Mouse (Mus musculus): ENCODE results near the gene Dgka. TPM values are rescaled to one million over a fixed set of nuclear protein-coding genes. Genes with fewer than 3 reads are reported as not detected.

Gene Dgka
- polyA plus RNA-seq, 1 experiment from 2014 or later: 4.5 TPM

DNA sequence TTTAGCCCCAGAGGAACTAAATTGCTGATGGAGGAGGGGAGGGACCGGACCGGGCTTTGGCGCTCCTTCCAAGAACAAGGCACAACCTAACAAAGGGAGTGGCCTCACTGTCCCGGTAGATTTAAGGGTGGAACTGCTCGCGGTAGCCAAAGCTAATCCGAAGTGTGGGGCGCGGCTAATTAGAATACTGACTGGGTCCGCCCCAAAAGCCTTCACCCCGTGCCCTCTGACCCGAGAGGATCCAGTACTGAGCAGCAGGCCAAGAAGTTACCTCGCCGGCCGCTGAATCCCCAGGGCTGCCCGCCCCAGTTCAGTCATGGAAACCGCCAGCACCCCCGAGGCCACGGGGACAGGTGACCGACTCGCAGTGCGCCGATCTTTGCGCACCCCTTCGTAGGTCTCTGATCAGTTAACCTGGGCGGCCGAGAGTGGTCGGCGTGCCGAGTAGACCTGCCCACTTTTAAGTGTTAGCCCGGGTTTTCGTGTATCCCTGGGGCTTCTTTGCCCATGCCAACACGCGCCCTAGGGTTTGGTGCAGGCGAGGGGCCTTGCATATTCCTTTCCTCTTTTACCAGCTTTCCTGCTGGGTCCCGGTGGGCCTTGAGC lies 3.1 kb upstream of the Dgka start, which contains the start of gene Pym1:
TSS of gene Pym1 (plus strand) at position 244 of the 606 bp plus-strand sequence.
- WGBS: under 1% methylated on average over 36 of the region's 36 CpGs
- Histone ChIP-seq H3K36me3 (no peaks in the 10 kb centered on the region), H3K4me3 (peak within 1 kb of the TSS; percentile 83), H3K27me3 (peaks cover 25% of the 10 kb centered on the region; the same call in 1 of the 2 replicates), H3K9me3 (no peaks in the 10 kb centered on the region), H3K4me1 (peaks cover 40% of the 10 kb centered on the region), H3K27ac (replicated peaks) (peak within 1 kb of the TSS; percentile 92), H3K9ac (replicated peaks) (peak within 1 kb of the TSS; percentile 70), H3K4me2 (replicated peaks) (peak within 1 kb of the TSS; percentile 86)
- peak; percentile 55 for ATAC-seq (replicated peaks)

DNA sequence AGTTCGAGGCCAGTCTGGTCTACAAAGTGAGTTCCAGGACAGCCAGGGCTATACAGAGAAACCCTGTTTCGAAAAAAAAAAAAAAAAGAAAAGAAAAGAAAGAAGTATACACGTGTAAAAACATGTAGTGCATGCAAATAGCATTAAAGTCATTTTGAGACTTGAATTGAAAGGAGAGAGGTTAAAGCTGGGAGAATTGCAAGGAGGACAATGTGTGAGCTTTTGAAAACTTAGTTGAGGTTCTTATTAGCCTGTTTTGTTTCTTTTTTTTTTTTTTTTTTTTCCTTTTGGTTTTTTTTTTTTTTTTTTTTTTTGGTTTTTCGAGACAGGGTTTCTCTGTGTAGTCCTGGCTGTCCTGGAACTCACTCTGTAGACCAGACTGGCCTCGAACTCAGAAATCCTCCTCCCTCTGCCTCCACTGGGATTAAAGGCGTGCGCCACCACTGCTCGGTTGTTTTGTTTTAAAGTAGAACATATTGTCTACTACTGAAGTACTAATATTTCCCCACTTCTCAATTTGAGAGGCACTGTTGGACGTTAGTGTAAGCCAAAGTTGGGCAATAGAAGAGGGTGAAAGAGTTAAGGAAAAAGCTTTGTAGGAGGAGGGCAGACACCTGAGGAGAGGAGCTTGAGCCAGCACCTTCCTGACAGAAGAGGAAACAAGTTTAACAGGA lies 2.5 kb upstream of the Dgka start:
- no peaks in the 10 kb centered on the region for H3K36me3 ChIP-seq
- no peak for ATAC-seq (replicated peaks)
- H3K9me3 ChIP-seq: no peaks in the 10 kb centered on the region
- H3K4me3 ChIP-seq: peak overlapping the region; percentile 83
- H3K4me2 ChIP-seq (replicated peaks): peak overlapping the region; percentile 86
- H3K27me3 ChIP-seq: peaks cover 31% of the 10 kb centered on the region; the same call in 1 of the 2 replicates
- 38% methylated on average over 9 of the region's 9 CpGs for WGBS
- peak overlapping the region; percentile 92 for H3K27ac ChIP-seq (replicated peaks)
- peak overlapping the region; percentile 70 for H3K9ac ChIP-seq (replicated peaks)
- H3K4me1 ChIP-seq: peaks cover 40% of the 10 kb centered on the region

DNA sequence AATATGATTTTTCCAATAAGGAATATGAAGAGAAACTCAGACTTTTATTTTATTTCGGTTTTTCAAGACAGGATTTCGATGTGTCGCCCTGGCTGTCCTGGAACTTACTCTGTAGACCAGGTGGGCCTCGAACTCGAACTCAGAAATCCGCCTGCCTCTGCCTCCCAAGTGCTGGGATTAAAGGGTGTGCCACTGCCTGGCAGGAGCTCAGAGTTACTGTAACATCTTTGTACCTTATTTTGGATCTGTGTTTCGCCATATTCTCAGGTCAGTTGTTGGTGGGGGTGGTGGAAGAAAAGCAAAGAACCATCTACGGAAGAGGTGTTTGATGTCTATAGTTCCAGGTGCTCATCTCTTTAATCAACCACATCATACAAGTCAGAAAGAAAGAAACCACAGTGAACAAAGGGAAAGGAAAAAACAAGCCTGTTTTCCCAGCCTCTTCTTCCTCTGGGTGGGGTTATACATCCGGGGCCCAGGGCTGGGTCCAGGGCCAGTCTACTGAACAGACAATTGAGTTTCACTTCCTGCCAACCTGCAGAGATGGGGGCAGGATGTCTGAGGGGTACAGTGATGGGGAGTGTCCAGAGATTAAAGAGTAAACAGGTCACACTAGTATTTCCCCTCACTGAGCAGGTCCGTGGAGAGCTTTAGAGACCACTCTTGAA lies 1.4 kb upstream of the Dgka start:
- 95% methylated on average over 10 of the region's 10 CpGs for WGBS
- Histone ChIP-seq H3K4me3 (no peak overlapping the region), H3K36me3 (no peaks in the 10 kb centered on the region), H3K27me3 (peaks cover 38% of the 10 kb centered on the region; the same call in 1 of the 2 replicates), H3K4me2 (replicated peaks) (no peak overlapping the region), H3K4me1 (peaks cover 40% of the 10 kb centered on the region), H3K9me3 (no peaks in the 10 kb centered on the region), H3K9ac (replicated peaks) (no peak overlapping the region), H3K27ac (replicated peaks) (no peak overlapping the region)
- ATAC-seq (replicated peaks): no peak

DNA sequence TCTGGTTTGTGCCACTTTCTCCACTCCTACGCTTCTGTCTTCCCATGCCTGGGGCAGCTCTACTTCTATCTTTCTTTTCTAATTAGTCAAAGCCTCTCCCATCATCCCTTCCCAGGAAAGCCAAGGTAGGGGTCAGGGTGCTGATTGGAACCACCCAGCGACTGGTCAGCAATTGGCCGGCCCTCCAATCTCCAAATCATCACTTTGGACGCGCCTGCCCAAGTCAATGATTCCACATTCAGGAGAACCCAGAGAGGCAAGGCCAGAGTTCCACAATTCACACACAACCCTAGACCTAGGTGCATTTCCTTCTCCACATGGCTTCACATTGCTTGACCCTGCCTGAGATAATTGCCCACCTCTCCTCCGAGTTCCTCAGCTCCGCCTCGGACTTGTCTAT lies 444 bp downstream of the Dgka start:
- peaks cover 25% of the 10 kb centered on the region for H3K4me1 ChIP-seq
- peak overlapping the region; percentile 53 for H3K9ac ChIP-seq (replicated peaks)
- H3K9me3 ChIP-seq: no peaks in the 10 kb centered on the region
- no peak overlapping the region for H3K27ac ChIP-seq (replicated peaks)
- H3K36me3 ChIP-seq: no peaks in the 10 kb centered on the region
- H3K27me3 ChIP-seq: peaks cover 38% of the 10 kb centered on the region; the same call in 1 of the 2 replicates
- peak overlapping the region; percentile 51 for H3K4me3 ChIP-seq
- no peak for ATAC-seq (replicated peaks)
- peak overlapping the region; percentile 84 for H3K4me2 ChIP-seq (replicated peaks)
- WGBS: 21% methylated on average over 8 of the region's 8 CpGs

DNA sequence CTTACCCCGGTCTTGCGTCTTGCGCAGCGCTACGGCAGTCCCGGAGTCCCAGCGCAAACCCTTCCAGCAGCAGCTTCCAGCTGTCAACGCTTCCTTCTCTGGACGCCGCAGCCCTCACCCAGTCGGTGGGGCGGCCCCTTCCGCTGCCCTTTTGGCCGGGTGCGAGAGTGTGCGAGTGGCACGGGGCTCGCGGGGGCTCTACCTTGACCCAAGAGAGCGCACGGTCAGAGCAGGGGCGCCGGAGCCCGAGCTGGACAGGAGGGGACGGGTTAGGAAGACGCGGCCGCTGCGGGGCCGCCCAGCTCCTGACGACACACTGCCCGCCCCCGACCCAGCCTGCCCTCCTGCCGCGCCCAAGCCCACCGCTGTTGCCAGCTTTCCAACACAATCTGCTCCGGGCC lies 864 bp downstream of the Dgka start:
- ATAC-seq (replicated peaks): no peak
- Histone ChIP-seq H3K4me3 (peak overlapping the region; percentile 51), H3K9me3 (no peaks in the 10 kb centered on the region), H3K36me3 (no peaks in the 10 kb centered on the region), H3K4me2 (replicated peaks) (peak overlapping the region; percentile 84), H3K27ac (replicated peaks) (no peak overlapping the region), H3K27me3 (peaks cover 38% of the 10 kb centered on the region; the same call in 1 of the 2 replicates), H3K9ac (replicated peaks) (peak overlapping the region; percentile 53), H3K4me1 (peaks cover 21% of the 10 kb centered on the region)
- under 1% methylated on average over 35 of the region's 37 CpGs for WGBS

DNA sequence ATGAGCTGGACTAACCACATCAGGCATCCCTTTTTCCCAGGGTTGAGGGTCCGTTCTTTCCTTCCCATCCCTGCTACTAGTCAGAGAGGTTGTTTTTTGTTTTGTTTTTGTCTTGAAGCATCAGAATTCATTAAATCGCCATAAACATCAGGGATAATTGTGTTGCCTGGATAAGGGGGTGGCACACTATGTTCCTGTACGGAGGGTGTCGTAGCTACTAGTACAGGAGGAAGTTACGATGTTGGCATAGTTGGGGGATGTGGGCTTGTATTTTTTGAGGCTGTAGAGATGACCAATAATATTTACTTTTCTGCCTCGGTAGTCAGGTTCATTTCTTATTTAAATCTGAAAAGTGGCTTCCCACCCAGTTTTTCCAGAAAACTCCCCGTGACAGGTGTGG lies 1.4 kb downstream of the Dgka start:
- Histone ChIP-seq H3K27ac (replicated peaks) (no peak overlapping the region), H3K36me3 (no peaks in the 10 kb centered on the region), H3K4me2 (replicated peaks) (peak overlapping the region; percentile 84), H3K27me3 (peaks cover 38% of the 10 kb centered on the region; the same call in 1 of the 2 replicates), H3K4me1 (peaks cover 21% of the 10 kb centered on the region), H3K9ac (replicated peaks) (peak overlapping the region; percentile 53), H3K9me3 (no peaks in the 10 kb centered on the region), H3K4me3 (peak overlapping the region; percentile 51)
- 9% methylated on average over 7 of the region's 7 CpGs for WGBS
- ATAC-seq (replicated peaks): no peak

DNA sequence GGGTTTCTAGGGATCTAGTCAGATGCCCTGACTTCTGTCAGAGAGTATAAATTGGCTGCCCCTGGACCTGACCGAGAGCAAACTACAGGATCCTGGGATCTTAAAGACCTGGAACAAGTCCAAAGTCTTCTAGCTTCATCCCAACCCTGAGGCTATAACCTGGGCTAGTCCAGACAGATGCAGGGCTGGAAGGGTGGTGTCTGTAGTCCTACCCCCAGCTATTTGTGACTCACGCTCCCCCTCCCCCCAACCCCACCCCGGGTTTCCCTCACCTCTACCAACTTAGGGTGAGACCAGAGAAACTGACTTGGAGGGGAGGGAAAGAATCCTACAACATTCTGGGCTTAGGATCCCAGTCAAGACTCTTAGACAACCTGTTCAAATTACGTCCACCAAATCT lies 2.0 kb downstream of the Dgka start:
- WGBS: 35% methylated on average over 4 of the region's 4 CpGs
- Histone ChIP-seq H3K4me1 (peaks cover 21% of the 10 kb centered on the region), H3K9me3 (no peaks in the 10 kb centered on the region), H3K4me3 (no peak overlapping the region), H3K9ac (replicated peaks) (no peak overlapping the region), H3K4me2 (replicated peaks) (no peak overlapping the region), H3K36me3 (no peaks in the 10 kb centered on the region), H3K27me3 (peaks cover 38% of the 10 kb centered on the region; the same call in 1 of the 2 replicates), H3K27ac (replicated peaks) (no peak overlapping the region)
- no peak for ATAC-seq (replicated peaks)

DNA sequence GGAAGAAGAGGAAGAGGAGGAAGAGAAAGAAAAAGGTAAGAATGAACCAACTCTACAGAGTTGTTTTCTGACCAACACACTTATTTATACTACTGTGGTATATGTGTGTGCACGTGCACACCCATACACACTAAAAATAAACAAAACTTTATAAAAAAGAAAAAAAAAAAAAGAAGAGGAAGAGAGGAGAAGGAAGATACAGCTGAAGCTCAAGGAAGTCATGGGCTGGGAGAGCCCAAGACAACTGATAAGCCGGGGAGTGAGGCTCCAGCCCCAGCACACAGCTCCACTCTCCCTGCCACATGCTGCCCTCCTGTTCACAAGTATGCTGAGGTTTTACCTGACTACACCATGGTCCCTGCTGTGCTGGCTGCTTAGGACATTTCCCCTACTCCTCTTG lies 4.4 kb downstream of the Dgka start:
- no peak overlapping the region for H3K4me2 ChIP-seq (replicated peaks)
- H3K27ac ChIP-seq (replicated peaks): no peak overlapping the region
- peaks cover 18% of the 10 kb centered on the region for H3K4me1 ChIP-seq
- no peaks in the 10 kb centered on the region for H3K9me3 ChIP-seq
- 81% methylated on average over 2 of the region's 2 CpGs for WGBS
- no peak overlapping the region for H3K4me3 ChIP-seq
- H3K9ac ChIP-seq (replicated peaks): no peak overlapping the region
- H3K27me3 ChIP-seq: peaks cover 34% of the 10 kb centered on the region; the same call in 1 of the 2 replicates
- H3K36me3 ChIP-seq: no peaks in the 10 kb centered on the region
- ATAC-seq (replicated peaks): no peak

DNA sequence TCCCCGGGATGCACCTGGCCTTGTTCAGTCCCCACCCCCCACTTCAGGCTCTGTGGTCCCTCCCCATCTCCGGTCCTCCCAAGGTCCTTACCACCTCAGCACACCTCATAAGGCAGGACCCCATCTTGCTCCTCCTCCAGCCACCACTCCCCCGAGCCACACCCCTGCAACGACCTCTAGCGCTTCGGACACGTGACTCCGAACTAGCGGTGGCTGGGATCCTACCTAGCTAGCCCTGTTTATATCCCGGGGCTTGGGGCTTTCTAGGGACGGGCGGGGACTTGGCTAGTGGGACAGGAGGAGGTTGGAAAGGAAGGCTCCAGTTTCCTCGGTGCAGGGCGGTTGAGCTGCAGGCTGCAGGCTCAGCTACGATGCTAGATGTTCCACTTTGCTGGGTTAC lies 7.2 kb downstream of the Dgka start:
- ATAC-seq (replicated peaks): no peak
- Histone ChIP-seq H3K27me3 (peaks cover 11% of the 10 kb centered on the region; the same call in 1 of the 2 replicates), H3K9me3 (no peaks in the 10 kb centered on the region), H3K4me3 (peak overlapping the region; percentile 20; the same call in 1 of the 2 replicates), H3K9ac (replicated peaks) (no peak overlapping the region), H3K27ac (replicated peaks) (no peak overlapping the region), H3K36me3 (no peaks in the 10 kb centered on the region), H3K4me1 (0 out of 2 replicates have a peak, but pooled peaks cover 2% of the 10 kb centered on the region), H3K4me2 (replicated peaks) (peak overlapping the region; percentile 36)
- WGBS: 5% methylated on average over 15 of the region's 15 CpGs

DNA sequence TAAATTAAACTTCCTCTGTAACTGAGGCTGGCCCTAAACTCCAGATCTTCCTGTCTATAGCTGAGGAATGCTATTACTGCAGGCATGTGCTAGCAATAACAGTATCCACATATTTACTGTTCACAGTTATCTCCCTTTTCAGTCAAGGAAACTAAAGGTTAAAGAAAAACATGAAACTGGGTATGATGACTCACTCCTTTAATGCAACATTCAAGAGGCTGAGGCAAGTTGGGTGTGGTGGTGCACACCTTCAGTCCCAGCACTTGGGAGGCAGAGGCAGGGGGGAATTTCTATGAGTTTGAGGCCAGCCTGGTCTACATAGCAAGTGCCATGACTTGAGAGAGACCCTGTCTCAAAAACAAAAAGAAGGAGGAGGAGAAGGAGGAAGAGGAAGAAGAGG lies 12.7 kb downstream of the Dgka start:
- H3K4me3 ChIP-seq: no peak overlapping the region
- H3K4me1 ChIP-seq: peaks cover 3% of the 10 kb centered on the region; the same call in 1 of the 2 replicates
- no peak overlapping the region for H3K4me2 ChIP-seq (replicated peaks)
- no peak overlapping the region for H3K27ac ChIP-seq (replicated peaks)
- H3K9ac ChIP-seq (replicated peaks): no peak overlapping the region
- H3K27me3 ChIP-seq: no peaks in the 10 kb centered on the region
- ATAC-seq (replicated peaks): no peak
- no peaks in the 10 kb centered on the region for H3K36me3 ChIP-seq
- no peaks in the 10 kb centered on the region for H3K9me3 ChIP-seq

DNA sequence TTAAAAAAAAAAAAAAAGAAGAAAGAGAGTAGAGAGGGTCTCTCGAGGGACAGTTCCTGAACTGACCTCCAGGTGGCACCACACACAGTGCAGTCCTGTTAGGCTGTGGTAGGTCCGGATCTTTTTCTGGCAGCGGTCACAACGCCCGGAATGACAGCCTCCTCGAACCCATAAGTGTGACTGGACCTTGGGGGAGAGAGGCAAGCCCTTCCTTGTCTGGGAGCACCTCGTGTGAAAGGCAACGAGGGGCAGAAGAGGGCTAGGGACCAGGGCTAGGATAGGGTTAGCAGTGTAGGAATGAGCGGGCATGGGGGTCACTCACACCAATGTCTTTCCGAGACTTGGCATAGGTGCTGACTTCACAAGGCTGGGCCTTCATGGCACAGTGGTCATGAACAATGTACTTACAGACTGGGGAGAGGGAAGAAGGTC lies 13.6 kb downstream of the Dgka start:
- Histone ChIP-seq H3K36me3 (no peaks in the 10 kb centered on the region), H3K4me2 (replicated peaks) (peak overlapping the region; percentile 27; the same call in 1 of the 2 replicates), H3K9me3 (no peaks in the 10 kb centered on the region), H3K27ac (replicated peaks) (no peak overlapping the region), H3K27me3 (no peaks in the 10 kb centered on the region), H3K4me1 (peaks cover 3% of the 10 kb centered on the region; the same call in 1 of the 2 replicates), H3K4me3 (no peak overlapping the region), H3K9ac (replicated peaks) (no peak overlapping the region)
- ATAC-seq (replicated peaks): peak; percentile 61
- 17% methylated on average over 10 of the region's 10 CpGs for WGBS

DNA sequence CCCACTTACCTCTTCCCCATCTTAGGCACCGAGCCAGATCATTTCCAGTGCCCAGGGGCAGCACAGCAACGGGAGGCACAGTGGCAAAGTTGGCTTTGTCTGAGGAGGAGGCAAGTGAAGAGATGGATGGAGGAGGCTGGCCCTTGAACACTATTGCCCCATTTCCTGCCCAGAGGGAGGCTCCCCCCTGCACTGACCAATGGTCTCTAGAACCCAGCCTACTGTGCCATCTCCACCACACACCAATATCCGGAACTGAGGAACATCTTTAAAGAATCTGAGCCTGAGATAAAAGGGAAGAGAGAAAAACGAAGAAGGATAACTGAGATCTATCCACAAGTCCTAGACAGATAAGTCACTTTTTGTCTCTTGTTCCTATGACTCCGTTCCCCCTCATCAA lies 16.6 kb downstream of the Dgka start:
- H3K36me3 ChIP-seq: no peaks in the 10 kb centered on the region
- ATAC-seq (replicated peaks): no peak
- H3K4me3 ChIP-seq: no peak overlapping the region
- H3K4me1 ChIP-seq: peaks cover 3% of the 10 kb centered on the region; the same call in 1 of the 2 replicates
- WGBS: 75% methylated on average over 5 of the region's 5 CpGs
- no peaks in the 10 kb centered on the region for H3K9me3 ChIP-seq
- no peaks in the 10 kb centered on the region for H3K27me3 ChIP-seq
- no peak overlapping the region for H3K9ac ChIP-seq (replicated peaks)
- H3K27ac ChIP-seq (replicated peaks): no peak overlapping the region
- no peak overlapping the region for H3K4me2 ChIP-seq (replicated peaks)
